ENCODE assay signal across 7 mouse cellular contexts in the genomic region with DNA sequence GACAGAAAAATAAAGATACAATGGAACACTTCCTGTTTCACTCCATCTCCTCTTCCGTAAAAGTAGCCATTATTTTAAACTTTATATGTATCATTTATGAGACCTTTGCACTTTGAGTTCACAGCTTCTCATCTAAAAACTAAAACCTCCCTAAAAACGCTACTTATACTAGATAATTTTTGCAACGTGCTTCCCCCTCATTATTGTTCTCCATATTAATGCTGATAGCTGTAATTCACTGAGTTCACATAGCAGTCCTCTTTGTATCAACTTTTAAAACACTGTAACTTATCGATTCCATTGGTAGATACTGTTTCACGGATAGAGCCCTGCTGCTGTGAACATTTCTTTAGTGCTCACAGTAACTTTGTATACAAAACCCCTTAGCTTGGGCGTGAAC. TPM values are rescaled to one million over a fixed set of nuclear protein-coding genes. Genes with fewer than 3 reads are reported as not detected.
DNase-seq lines count a peak whose midpoint lies in the region; TF ChIP-seq lines count a peak whose summit lies in the region.

No protein-coding gene starts in this region.

- peaks cover 13% of the 10 kb centered on the region for H3K4me1 ChIP-seq in lung, adult 2 months (ENCODE audit: control insufficient read depth, insufficient read depth, low read length)
- peaks cover 4% of the 10 kb centered on the region; the same call in 1 of the 2 replicates for H3K4me1 ChIP-seq in embryonic fibroblast, embryonic 13.5 days (ENCODE audit: control insufficient read depth, insufficient read depth, low read length)
- H3K4me1 ChIP-seq in limb, embryonic 10.5 days = peaks cover 14% of the 10 kb centered on the region
- no peaks in the 10 kb centered on the region for H3K4me1 ChIP-seq in olfactory bulb, adult 2 months (ENCODE audit: control insufficient read depth, insufficient read depth, low read length)

- 3% methylated on average over 6 of the region's 6 CpGs for WGBS in lung, adult 2 months
- 21% methylated on average over 6 of the region's 6 CpGs for WGBS in limb, embryonic 10.5 days
- 4% methylated on average over 6 of the region's 6 CpGs for WGBS in olfactory bulb, adult 2 months

- H3K27me3 ChIP-seq in limb, embryonic 10.5 days (ENCODE audit: low read depth, poor library complexity, severe bottlenecking) = no peaks in the 10 kb centered on the region

- no peaks in the 10 kb centered on the region for H3K36me3 ChIP-seq in limb, embryonic 10.5 days

- H3K4me3 ChIP-seq in lung, adult 2 months (replicated peaks; ENCODE audit: extremely low read depth, low read depth, low read length) = peak overlapping the region; percentile 78
- peak overlapping the region; percentile 75 for H3K4me3 ChIP-seq in embryonic fibroblast, embryonic 13.5 days (ENCODE audit: insufficient read depth, low read length)
- H3K4me3 ChIP-seq in limb, embryonic 10.5 days = peak overlapping the region; percentile 100
- peak overlapping the region; percentile 92 for H3K4me3 ChIP-seq in olfactory bulb, adult 2 months (ENCODE audit: insufficient read depth, low read depth, low read length)

- H3K9me3 ChIP-seq in limb, embryonic 10.5 days (replicated peaks) = no peaks in the 10 kb centered on the region

- no peak for TF ChIP-seq CTCF in lung, adult 2 months (IDR thresholded peaks at IDR 0.05; ENCODE audit: insufficient read depth, low read length)
- TF ChIP-seq CTCF in embryonic fibroblast, embryonic 13.5 days (IDR thresholded peaks at IDR 0.05; ENCODE audit: borderline replicate concordance, insufficient read depth, low read length) = no peak
- no peak for TF ChIP-seq CTCF in olfactory bulb, adult 2 months (IDR thresholded peaks at IDR 0.05; ENCODE audit: insufficient read depth, low read depth, low read length)

- DNase-seq in lung, adult 2 months = no peak
- no peak for DNase-seq in lung, postnatal 25 days (ENCODE audit: low spot score)
- no peak for DNase-seq in limb, embryonic 10.5 days (ENCODE audit: low spot score)
- DNase-seq in gastrocnemius, postnatal 10 days = no peak
- DNase-seq in left cerebral cortex, adult 18-20 months (ENCODE audit: low spot score in 2 of 2) = no peak

- H3K27ac ChIP-seq in embryonic fibroblast, embryonic 13.5 days (ENCODE audit: insufficient read depth, low read length) = peak overlapping the region; percentile 93
- peak overlapping the region; percentile 99 for H3K27ac ChIP-seq in limb, embryonic 10.5 days
- peak overlapping the region; percentile 90 for H3K27ac ChIP-seq in olfactory bulb, adult 2 months (ENCODE audit: insufficient read depth, low read depth, low read length)

- TF ChIP-seq POLR2A in lung, adult 2 months (IDR thresholded peaks at IDR 0.05; ENCODE audit: borderline replicate concordance, extremely low read depth, low read depth, low read length) = no peak
- TF ChIP-seq POLR2A in embryonic fibroblast, embryonic 13.5 days (IDR thresholded peaks at IDR 0.05; ENCODE audit: low read depth, low read length) = no peak
- TF ChIP-seq POLR2A in olfactory bulb, adult 2 months (IDR thresholded peaks at IDR 0.05; ENCODE audit: insufficient read depth, low read depth, low read length) = no peak

RNA-seq across cellular contexts. Expression of gene Sept7, which starts 1.1 kb away (rescaled TPM):
- polyA plus RNA-seq in lung, adult 2 months (2012; rRNA removed) = 10.3 and 21.3 TPM in 2 replicates
- polyA plus RNA-seq in embryonic fibroblast, embryonic 13.5 days (2011; ENCODE audit: insufficient read length, low read depth, missing spikeins) = 417 and 495 TPM in 2 replicates
- polyA plus RNA-seq in limb, embryonic 10.5 days (2016; fragmentation: Nextera tagmentation; extraction: Ambion mirVana) = 179 and 233 TPM in 2 replicates
- 121 and 188 TPM in 2 replicates for polyA plus RNA-seq in olfactory bulb, adult 2 months (2012; ENCODE audit: insufficient read depth, insufficient read length, low replicate concordance, missing spikeins)
- 100 to 1,000 TPM; 102 to 108 TPM for total RNA-seq in gastrocnemius, postnatal 10 days (2021)
- 100 to 1,000 TPM; 360 to 378 TPM for total RNA-seq in left cerebral cortex, adult 18-20 months (2021)
